Comparison of ENCODE assay signal across 18 mouse cellular contexts in the genomic region with DNA sequence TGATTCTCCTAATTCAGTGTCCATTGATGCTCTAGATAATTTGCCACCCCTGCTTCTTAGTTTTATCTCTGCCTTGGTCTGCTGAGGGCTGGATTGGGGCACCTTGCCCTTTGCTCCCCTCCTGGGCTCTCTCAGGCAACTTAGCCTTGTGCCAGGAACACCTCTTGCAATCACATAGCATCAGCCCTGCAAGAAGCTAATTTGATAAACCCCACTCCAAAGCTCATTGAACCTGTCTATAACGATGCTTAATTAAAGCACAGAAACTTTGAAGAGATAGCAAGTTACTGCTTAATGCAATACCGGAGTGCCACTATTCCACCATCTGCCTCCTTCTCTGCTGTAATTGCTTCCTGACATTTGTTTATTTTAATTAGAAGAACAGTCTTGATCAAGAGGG. TPM values are rescaled to one million over a fixed set of nuclear protein-coding genes. Genes with fewer than 3 reads are reported as not detected.
"Had no signal": no experiment of that assay in that cellular context is flagged by ENCODE, and none has a peak within 500 bp of the region (broad histone marks: within the 10 kb centered on the region; RNA-seq: fewer than 3 reads in every experiment).

No protein-coding gene starts in this region.

- H3K36me3 ChIP-seq: neural tube, embryonic 13.5 days; neural tube, embryonic 15.5 days; stomach, embryonic 15.5 days had no signal

- H3K9ac ChIP-seq: neural tube, embryonic 13.5 days; neural tube, embryonic 15.5 days; stomach, embryonic 15.5 days had no signal

- DNase-seq: retina, postnatal 1 day; right cerebral cortex, adult 18-20 months; right cerebral cortex, postnatal 14 days; right cerebral cortex, postnatal 25 days; right cerebral cortex, postnatal 4 days; spleen, adult 18-20 months; thymus, adult 18-20 months; thymus, adult 2 months; thymus, postnatal 14 days; thymus, postnatal 25 days; thymus, postnatal 36 days; thymus, postnatal 4 days had no signal

- H3K27ac ChIP-seq: neural tube, embryonic 13.5 days; neural tube, embryonic 15.5 days; stomach, embryonic 15.5 days; stomach, postnatal 0 days had no signal

- H3K9me3 ChIP-seq: neural tube, embryonic 13.5 days; neural tube, embryonic 15.5 days; stomach, embryonic 15.5 days had no signal

- H3K4me2 ChIP-seq: neural tube, embryonic 13.5 days; neural tube, embryonic 15.5 days; stomach, embryonic 15.5 days had no signal

- H3K4me3 ChIP-seq: neural tube, embryonic 13.5 days; neural tube, embryonic 15.5 days; stomach, embryonic 15.5 days had no signal

- H3K27me3 ChIP-seq: neural tube, embryonic 13.5 days; neural tube, embryonic 15.5 days; stomach, embryonic 15.5 days had no signal

- H3K4me1 ChIP-seq: neural tube, embryonic 13.5 days; neural tube, embryonic 15.5 days; stomach, embryonic 15.5 days had no signal

RNA-seq across cellular contexts. Expression of gene Nrxn3, which starts 42.1 kb away (rescaled TPM):
- total RNA-seq: neutrophil, adult 5-6 weeks had no signal
- polyA plus RNA-seq: spleen, adult 2 months had no signal
